Mouse (Mus musculus): ENCODE measurements around the gene Cfap46. TPM values are rescaled to one million over a fixed set of nuclear protein-coding genes. Genes with fewer than 3 reads are reported as not detected.

The Cfap46 gene
- polyA plus RNA-seq (2015; fragmentation: Nextera tagmentation; extraction: Ambion mirVana): 3.4 and 3.7 TPM in 2 replicates

GRCm38 (mm10) chr7:139683706-139684552 lies at the start of gene Cfap46:
Cfap46 (minus strand) TSS chr7:139683817.
- Histone ChIP-seq H3K9me3 (ENCODE audit: control insufficient read depth, low read length) (no peaks in the 10 kb centered on the region), H3K9ac (ENCODE audit: low read depth, low read length) (peak within 1 kb of the TSS; percentile 71), H3K27ac (ENCODE audit: low read depth, low read length) (peak within 1 kb of the TSS; percentile 75), H3K36me3 (ENCODE audit: control insufficient read depth, insufficient read depth, low read length) (no peaks in the 10 kb centered on the region), H3K4me3 (ENCODE audit: low read length) (peak within 1 kb of the TSS; percentile 62), H3K4me1 (ENCODE audit: control insufficient read depth, insufficient read depth, low read depth, low read length) (peaks cover 8% of the 10 kb centered on the region), H3K4me2 (ENCODE audit: low read length) (peak within 1 kb of the TSS; percentile 99), H3K27me3 (replicated peaks; ENCODE audit: control insufficient read depth, insufficient read depth, low read length) (no peaks in the 10 kb centered on the region)
- ATAC-seq: peak; percentile 92
- 1% methylated on average over 31 of the region's 31 CpGs for WGBS

- 54% methylated on average over 8 of the region's 8 CpGs for WGBS
- Histone ChIP-seq H3K4me1 (ENCODE audit: control insufficient read depth, insufficient read depth, low read depth, low read length) (no peaks in the 10 kb centered on the region; the same call in 1 of the 2 replicates), H3K27ac (ENCODE audit: low read depth, low read length) (no peak overlapping the region), H3K9ac (ENCODE audit: low read depth, low read length) (no peak overlapping the region), H3K4me3 (ENCODE audit: low read length) (no peak overlapping the region), H3K4me2 (ENCODE audit: low read length) (no peak overlapping the region), H3K9me3 (ENCODE audit: control insufficient read depth, low read length) (no peaks in the 10 kb centered on the region), H3K27me3 (replicated peaks; ENCODE audit: control insufficient read depth, insufficient read depth, low read length) (no peaks in the 10 kb centered on the region), H3K36me3 (ENCODE audit: control insufficient read depth, insufficient read depth, low read length) (no peaks in the 10 kb centered on the region)
- ATAC-seq: no peak
Observed at GRCm38 (mm10) chr7:139731276-139731696, 47.7 kb upstream of the Cfap46 start.

- Histone ChIP-seq H3K27ac (ENCODE audit: low read depth, low read length) (no peak overlapping the region), H3K9me3 (ENCODE audit: control insufficient read depth, low read length) (no peaks in the 10 kb centered on the region), H3K9ac (ENCODE audit: low read depth, low read length) (no peak overlapping the region), H3K4me3 (ENCODE audit: low read length) (no peak overlapping the region), H3K36me3 (ENCODE audit: control insufficient read depth, insufficient read depth, low read length) (no peaks in the 10 kb centered on the region), H3K4me1 (ENCODE audit: control insufficient read depth, insufficient read depth, low read depth, low read length) (no peaks in the 10 kb centered on the region; the same call in 1 of the 2 replicates), H3K4me2 (ENCODE audit: low read length) (no peak overlapping the region), H3K27me3 (replicated peaks; ENCODE audit: control insufficient read depth, insufficient read depth, low read length) (no peaks in the 10 kb centered on the region)
- no peak for ATAC-seq
- WGBS: 33% methylated on average over 3 of the region's 3 CpGs
Observed at GRCm38 (mm10) chr7:139727072-139727471, 43.5 kb upstream of the Cfap46 start.

- Histone ChIP-seq H3K36me3 (ENCODE audit: control insufficient read depth, insufficient read depth, low read length) (no peaks in the 10 kb centered on the region), H3K4me2 (ENCODE audit: low read length) (no peak overlapping the region), H3K4me3 (ENCODE audit: low read length) (no peak overlapping the region), H3K27me3 (replicated peaks; ENCODE audit: control insufficient read depth, insufficient read depth, low read length) (no peaks in the 10 kb centered on the region), H3K9me3 (ENCODE audit: control insufficient read depth, low read length) (no peaks in the 10 kb centered on the region), H3K27ac (ENCODE audit: low read depth, low read length) (no peak overlapping the region), H3K9ac (ENCODE audit: low read depth, low read length) (no peak overlapping the region), H3K4me1 (ENCODE audit: control insufficient read depth, insufficient read depth, low read depth, low read length) (no peaks in the 10 kb centered on the region; the same call in 1 of the 2 replicates)
- 56% methylated on average over 1 of the region's 1 CpGs for WGBS
- no peak for ATAC-seq
Observed at GRCm38 (mm10) chr7:139725641-139726040, 42.0 kb upstream of the Cfap46 start.

GRCm38 (mm10) chr7:139723986-139724385 lies 40.4 kb upstream of the Cfap46 start:
- Histone ChIP-seq H3K9ac (ENCODE audit: low read depth, low read length) (no peak overlapping the region), H3K27ac (ENCODE audit: low read depth, low read length) (no peak overlapping the region), H3K4me3 (ENCODE audit: low read length) (no peak overlapping the region), H3K27me3 (replicated peaks; ENCODE audit: control insufficient read depth, insufficient read depth, low read length) (no peaks in the 10 kb centered on the region), H3K4me1 (ENCODE audit: control insufficient read depth, insufficient read depth, low read depth, low read length) (no peaks in the 10 kb centered on the region; the same call in 1 of the 2 replicates), H3K36me3 (ENCODE audit: control insufficient read depth, insufficient read depth, low read length) (no peaks in the 10 kb centered on the region), H3K9me3 (ENCODE audit: control insufficient read depth, low read length) (no peaks in the 10 kb centered on the region), H3K4me2 (ENCODE audit: low read length) (no peak overlapping the region)
- WGBS: 76% methylated on average over 4 of the region's 4 CpGs
- no peak for ATAC-seq

GRCm38 (mm10) chr7:139721196-139721595 lies 37.6 kb upstream of the Cfap46 start:
- no peaks in the 10 kb centered on the region for H3K36me3 ChIP-seq (ENCODE audit: control insufficient read depth, insufficient read depth, low read length)

GRCm38 (mm10) chr7:139717781-139718180 lies 34.2 kb upstream of the Cfap46 start:
- no peaks in the 10 kb centered on the region for H3K9me3 ChIP-seq (ENCODE audit: control insufficient read depth, low read length)

More at GRCm38 (mm10) chr7:139721196-139721595, 37.6 kb upstream of the Cfap46 start:
- no peaks in the 10 kb centered on the region for H3K9me3 ChIP-seq (ENCODE audit: control insufficient read depth, low read length)
- H3K4me1 ChIP-seq (ENCODE audit: control insufficient read depth, insufficient read depth, low read depth, low read length): no peaks in the 10 kb centered on the region
- no peaks in the 10 kb centered on the region for H3K27me3 ChIP-seq (replicated peaks; ENCODE audit: control insufficient read depth, insufficient read depth, low read length)
- H3K9ac ChIP-seq (ENCODE audit: low read depth, low read length): no peak overlapping the region
- no peak for ATAC-seq
- H3K27ac ChIP-seq (ENCODE audit: low read depth, low read length): no peak overlapping the region
- no peak overlapping the region for H3K4me2 ChIP-seq (ENCODE audit: low read length)
- no peak overlapping the region for H3K4me3 ChIP-seq (ENCODE audit: low read length)
- 82% methylated on average over 2 of the region's 2 CpGs for WGBS

GRCm38 (mm10) chr7:139711821-139712220 lies 28.2 kb upstream of the Cfap46 start:
- Histone ChIP-seq H3K9ac (ENCODE audit: low read depth, low read length) (no peak overlapping the region), H3K4me2 (ENCODE audit: low read length) (no peak overlapping the region), H3K4me1 (ENCODE audit: control insufficient read depth, insufficient read depth, low read depth, low read length) (no peaks in the 10 kb centered on the region; the same call in 1 of the 2 replicates), H3K9me3 (ENCODE audit: control insufficient read depth, low read length) (no peaks in the 10 kb centered on the region), H3K27me3 (replicated peaks; ENCODE audit: control insufficient read depth, insufficient read depth, low read length) (no peaks in the 10 kb centered on the region), H3K36me3 (ENCODE audit: control insufficient read depth, insufficient read depth, low read length) (no peaks in the 10 kb centered on the region), H3K27ac (ENCODE audit: low read depth, low read length) (no peak overlapping the region), H3K4me3 (ENCODE audit: low read length) (no peak overlapping the region)
- ATAC-seq: no peak

More at GRCm38 (mm10) chr7:139717781-139718180, 34.2 kb upstream of the Cfap46 start:
- Histone ChIP-seq H3K9ac (ENCODE audit: low read depth, low read length) (no peak overlapping the region), H3K27ac (ENCODE audit: low read depth, low read length) (no peak overlapping the region), H3K4me2 (ENCODE audit: low read length) (no peak overlapping the region), H3K4me1 (ENCODE audit: control insufficient read depth, insufficient read depth, low read depth, low read length) (no peaks in the 10 kb centered on the region), H3K4me3 (ENCODE audit: low read length) (no peak overlapping the region), H3K27me3 (replicated peaks; ENCODE audit: control insufficient read depth, insufficient read depth, low read length) (no peaks in the 10 kb centered on the region), H3K36me3 (ENCODE audit: control insufficient read depth, insufficient read depth, low read length) (no peaks in the 10 kb centered on the region)
- 90% methylated on average over 8 of the region's 8 CpGs for WGBS
- no peak for ATAC-seq

GRCm38 (mm10) chr7:139706411-139707120 lies 22.9 kb upstream of the Cfap46 start:
- ATAC-seq: no peak
- Histone ChIP-seq H3K4me3 (ENCODE audit: low read length) (no peak overlapping the region), H3K27me3 (replicated peaks; ENCODE audit: control insufficient read depth, insufficient read depth, low read length) (no peaks in the 10 kb centered on the region; the same call in none of the 2 replicates), H3K36me3 (ENCODE audit: control insufficient read depth, insufficient read depth, low read length) (no peaks in the 10 kb centered on the region), H3K9me3 (ENCODE audit: control insufficient read depth, low read length) (no peaks in the 10 kb centered on the region), H3K4me2 (ENCODE audit: low read length) (no peak overlapping the region), H3K9ac (ENCODE audit: low read depth, low read length) (no peak overlapping the region), H3K27ac (ENCODE audit: low read depth, low read length) (no peak overlapping the region), H3K4me1 (ENCODE audit: control insufficient read depth, insufficient read depth, low read depth, low read length) (no peaks in the 10 kb centered on the region; the same call in 1 of the 2 replicates)
- whole genome bisulfite sequencing: 39% methylated on average over 13 of the region's 13 CpGs
